Mouse (Mus musculus) forebrain, embryonic 11.5 days (tissue): Measurements from ENCODE around the gene Tmem132a. TPM values are rescaled to one million over a fixed set of nuclear protein-coding genes. Genes with fewer than 3 reads are reported as not detected.

Source experiments
- ATAC-seq: fragments of 200-750 bp; cut with Nextera tagmentation; replicated peaks from 2 replicates; pipeline ENCODE4 v1.8.0; 2017; ENCODE audit warnings: moderate TSS enrichment; ENCODE audit not compliant: low FRiP score
- DNase-seq: peaks from one replicate; pipeline ENCODE4 v3.0.0-alpha.2; 2017; ENCODE audit warnings: low spot score
- H3K27ac ChIP-seq: fragments of 300-500 bp; sonication (generic); 2 replicates; pipeline ENCODE4 v1.5.1; 2014; ENCODE audit warnings: low read depth, low read length
- H3K27me3 ChIP-seq: fragments of 300-500 bp; sonication (generic); 2 replicates; pipeline ENCODE4 v1.6.1; 2014; ENCODE audit warnings: mild to moderate bottlenecking, low read length, mixed read lengths; ENCODE audit not compliant: control insufficient read depth, insufficient read depth
- H3K36me3 ChIP-seq: fragments of 300-500 bp; sonication (generic); 2 replicates; pipeline ENCODE4 v1.6.1; 2014; ENCODE audit warnings: mild to moderate bottlenecking, low read length, moderate library complexity, mixed read lengths; ENCODE audit not compliant: control insufficient read depth, insufficient read depth
- H3K4me1 ChIP-seq: fragments of 300-500 bp; sonication (generic); replicated peaks from 2 replicates; pipeline ENCODE4 v1.6.1; 2014; ENCODE audit warnings: low read length, mixed read lengths; ENCODE audit not compliant: control insufficient read depth, insufficient read depth
- H3K4me2 ChIP-seq: fragments of 300-500 bp; sonication (generic); 2 replicates; pipeline ENCODE4 v1.6.1; 2014; ENCODE audit warnings: low read depth, mild to moderate bottlenecking, low read length, moderate library complexity, mixed read lengths; ENCODE audit not compliant: severe bottlenecking
- H3K4me3 ChIP-seq: fragments of 300-500 bp; sonication (generic); 2 replicates; pipeline ENCODE4 v1.5.1; 2014; ENCODE audit warnings: low read depth, low read length
- H3K9ac ChIP-seq: fragments of 300-500 bp; sonication (generic); 2 replicates; pipeline ENCODE4 v1.6.1; 2014; ENCODE audit warnings: low read length
- H3K9me3 ChIP-seq: fragments of 300-500 bp; sonication (generic); 2 replicates; pipeline ENCODE4 v1.6.1; 2016; ENCODE audit warnings: low read length, mixed read lengths; ENCODE audit not compliant: control insufficient read depth
- WGBS: fragments of 180-500 bp; shearing (Covaris S2); extraction: QIAGEN DNeasy Blood & Tissue Kit; methylation state at CpG from one replicate; pipeline ENCODE4 v1.1.7; 2014; 5-methylcytosine and 5-hydroxymethylcytosine counted together
- polyA plus RNA-seq: library from polyadenylated mRNA; unstranded; fragments of >200 nt; fragmentation: Nextera tagmentation; extraction: Ambion mirVana; gene quantifications from 2 replicates; pipeline ENCODE4 v1.2.1, GENCODE M21; 2014

Gene Tmem132a
- polyA plus RNA-seq, 1 experiment from 2014 or later, result 95.1 TPM

- WGBS, result 88% methylated on average over 3 of the region's 3 CpGs
- Histone ChIP-seq H3K27me3 (no peaks in the 10 kb centered on the region), H3K36me3 (no peaks in the 10 kb centered on the region; the same call in 1 of the 2 replicates), H3K9ac (no peak overlapping the region), H3K4me1 (peaks cover 2% of the 10 kb centered on the region; the same call in 1 of the 2 replicates), H3K9me3 (no peaks in the 10 kb centered on the region), H3K4me3 (no peak overlapping the region), H3K27ac (no peak overlapping the region), H3K4me2 (no peak overlapping the region)
- ATAC-seq (no peak), DNase-seq (no peak)
These were observed 22.5 kb upstream of the Tmem132a start for GRCm38 (mm10) chr19:10892201-10892600.

- Histone ChIP-seq H3K4me2 (peak within 1 kb of the TSS; percentile 86), H3K9ac (peak within 1 kb of the TSS; percentile 72), H3K36me3 (no peaks in the 10 kb centered on the region; the same call in 1 of the 2 replicates), H3K27ac (peak within 1 kb of the TSS; percentile 92), H3K4me1 (peaks cover 7% of the 10 kb centered on the region), H3K9me3 (no peaks in the 10 kb centered on the region), H3K27me3 (no peaks in the 10 kb centered on the region), H3K4me3 (peak within 1 kb of the TSS; percentile 47)
- ATAC-seq, result peak; percentile 96
- DNase-seq, result peak; percentile 97
- WGBS, result under 1% methylated on average over 49 of the region's 49 CpGs
These were observed 11.8 kb upstream of the Tmem132a start, which contains the start of gene Tmem109 for GRCm38 (mm10) chr19:10881426-10882154. Gene Tmem109, minus strand, starts transcription at chr19:10882001.

GRCm38 (mm10) chr19:10880975-10881425, 11.3 kb upstream of the Tmem132a start:
- H3K4me2 ChIP-seq, result peak overlapping the region; percentile 86
- no peaks in the 10 kb centered on the region for H3K27me3 ChIP-seq
- peak overlapping the region; percentile 72 for H3K9ac ChIP-seq
- WGBS, result 3% methylated on average over 14 of the region's 14 CpGs
- no peaks in the 10 kb centered on the region for H3K9me3 ChIP-seq
- H3K27ac ChIP-seq, result peak overlapping the region; percentile 92
- peak overlapping the region; percentile 47 for H3K4me3 ChIP-seq
- H3K36me3 ChIP-seq, result no peaks in the 10 kb centered on the region; the same call in 1 of the 2 replicates
- ATAC-seq (no peak), DNase-seq (no peak)
- peaks cover 7% of the 10 kb centered on the region for H3K4me1 ChIP-seq

GRCm38 (mm10) chr19:10880085-10880974, 10.6 kb upstream of the Tmem132a start:
- Histone ChIP-seq H3K9me3 (no peaks in the 10 kb centered on the region), H3K4me2 (peak overlapping the region; percentile 86), H3K9ac (peak overlapping the region; percentile 72; the same call in 1 of the 2 replicates), H3K4me1 (peaks cover 7% of the 10 kb centered on the region), H3K36me3 (no peaks in the 10 kb centered on the region; the same call in 1 of the 2 replicates), H3K27ac (peak overlapping the region; percentile 92; the same call in 1 of the 2 replicates), H3K4me3 (peak overlapping the region; percentile 47), H3K27me3 (no peaks in the 10 kb centered on the region)
- DNase-seq (no peak), ATAC-seq (0 out of 2 replicates have a peak, but pooled peaks have one; percentile 0)
- 44% methylated on average over 7 of the region's 7 CpGs for WGBS

DNA sequence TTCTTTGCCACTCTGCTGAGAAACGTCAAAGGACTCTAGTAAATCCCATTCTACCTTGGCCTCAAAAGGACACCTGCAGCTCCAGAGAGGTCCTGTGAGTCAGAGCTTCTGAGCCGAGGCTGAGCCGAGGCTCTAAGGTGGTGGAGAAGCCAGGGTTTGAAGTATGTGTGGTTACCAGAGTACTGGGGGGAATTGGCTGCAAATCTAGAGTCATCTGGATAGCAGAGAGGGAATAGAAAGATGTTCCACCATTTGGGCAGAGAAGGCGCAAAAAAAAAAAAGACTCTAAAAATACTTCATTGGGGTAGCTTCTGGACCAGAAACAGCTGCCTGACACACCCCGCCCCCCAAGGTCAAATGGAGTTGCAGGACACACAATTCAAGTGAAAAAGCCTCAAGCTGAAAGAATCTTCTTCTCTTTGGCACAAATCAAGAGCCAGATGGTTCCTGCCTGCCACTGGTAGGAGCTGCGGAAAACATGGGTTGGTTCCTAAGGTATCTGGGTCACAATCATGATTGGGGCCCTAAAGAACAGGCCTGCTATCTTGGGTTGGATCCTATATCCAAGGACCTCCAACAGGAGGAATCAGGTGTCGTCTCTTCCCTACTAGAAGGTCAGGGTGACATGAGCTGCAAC, 8.6 kb upstream of the Tmem132a start:
- no peaks in the 10 kb centered on the region for H3K9me3 ChIP-seq
- no peak overlapping the region for H3K9ac ChIP-seq
- H3K36me3 ChIP-seq, result peaks cover 7% of the 10 kb centered on the region
- no peak overlapping the region for H3K27ac ChIP-seq
- no peak overlapping the region for H3K4me3 ChIP-seq
- peaks cover 7% of the 10 kb centered on the region for H3K4me1 ChIP-seq
- no peak overlapping the region for H3K4me2 ChIP-seq
- WGBS, result 88% methylated on average over 7 of the region's 7 CpGs
- H3K27me3 ChIP-seq, result no peaks in the 10 kb centered on the region
- ATAC-seq (no peak), DNase-seq (no peak)

- Histone ChIP-seq H3K36me3 (peaks cover 11% of the 10 kb centered on the region), H3K4me2 (no peak overlapping the region), H3K4me1 (peaks cover 7% of the 10 kb centered on the region; the same call in 1 of the 2 replicates), H3K27me3 (no peaks in the 10 kb centered on the region), H3K9ac (no peak overlapping the region), H3K9me3 (no peaks in the 10 kb centered on the region), H3K4me3 (no peak overlapping the region), H3K27ac (no peak overlapping the region)
- no peak for DNase-seq
- 79% methylated on average over 14 of the region's 14 CpGs for WGBS
- no peak for ATAC-seq
These were observed 1.7 kb upstream of the Tmem132a start for GRCm38 (mm10) chr19:10871328-10871961.

DNA sequence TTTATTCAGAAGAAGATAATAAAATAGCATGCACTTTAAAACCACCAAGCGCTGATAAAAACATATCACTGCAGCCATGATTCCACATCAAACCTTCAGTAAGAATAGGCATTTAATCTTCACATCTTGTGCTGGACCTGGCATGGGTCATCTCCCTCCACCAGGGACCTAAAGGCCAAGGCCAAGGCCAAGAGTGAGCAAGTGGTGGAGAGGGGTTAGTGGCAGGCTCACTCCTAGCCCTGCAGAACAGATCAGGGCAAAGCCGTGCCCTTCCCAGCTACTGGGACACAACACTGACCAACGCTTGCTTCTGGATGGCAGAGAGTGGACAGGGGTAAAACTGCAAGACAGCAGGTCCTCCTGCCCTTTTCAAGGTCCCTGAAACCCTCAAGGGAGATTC, 936 bp upstream of the Tmem132a start:
- Histone ChIP-seq H3K9me3 (no peaks in the 10 kb centered on the region), H3K27ac (no peak overlapping the region), H3K4me3 (no peak overlapping the region), H3K27me3 (no peaks in the 10 kb centered on the region), H3K4me1 (peaks cover 7% of the 10 kb centered on the region; the same call in 1 of the 2 replicates), H3K9ac (no peak overlapping the region), H3K36me3 (peaks cover 16% of the 10 kb centered on the region), H3K4me2 (no peak overlapping the region)
- ATAC-seq (no peak), DNase-seq (no peak)
- 85% methylated on average over 3 of the region's 3 CpGs for WGBS
